Mouse (Mus musculus) lung, postnatal 0 days (tissue): ENCODE results near the gene Fgd5. TPM values are rescaled to one million over a fixed set of nuclear protein-coding genes. Genes with fewer than 3 reads are reported as not detected.
A peak's percentile ranks its signal among the peaks of the same experiment; 100 is the strongest.

ENCODE experiments used
- ATAC-seq: fragments of 200-750 bp; cut with Nextera tagmentation; 2 replicates; pipeline ENCODE4 v1.8.0; 2017; ENCODE audit warnings: moderate library complexity
- DNase-seq: peaks from one replicate; pipeline ENCODE4 v3.0.0-alpha.2; 2016; ENCODE audit warnings: low spot score
- H3K27ac ChIP-seq: fragments of 300-500 bp; sonication (generic); 2 replicates; pipeline ENCODE4 v1.5.1; 2014; ENCODE audit warnings: antibody characterized with exemption, mild to moderate bottlenecking, low read length, mixed read lengths
- H3K27me3 ChIP-seq: fragments of 300-500 bp; sonication (generic); replicated peaks from 2 replicates; pipeline ENCODE4 v1.6.1; 2014; ENCODE audit warnings: low read length, mixed read lengths; ENCODE audit not compliant: insufficient read depth
- H3K36me3 ChIP-seq: fragments of 300-500 bp; sonication (generic); 2 replicates; pipeline ENCODE4 v1.6.1; 2014; ENCODE audit warnings: low read length, mixed read lengths; ENCODE audit not compliant: insufficient read depth
- H3K4me1 ChIP-seq: fragments of 300-500 bp; sonication (generic); 2 replicates; pipeline ENCODE4 v1.6.1; 2014; ENCODE audit warnings: antibody characterized with exemption, low read depth, low read length, mixed read lengths; ENCODE audit not compliant: insufficient read depth
- H3K4me2 ChIP-seq: fragments of 300-500 bp; sonication (generic); replicated peaks from 2 replicates; pipeline ENCODE4 v1.6.1; 2014; ENCODE audit warnings: low read depth, mild to moderate bottlenecking, low read length, moderate library complexity, mixed read lengths
- H3K4me3 ChIP-seq: fragments of 300-500 bp; sonication (generic); 2 replicates; pipeline ENCODE4 v1.5.1; 2014; ENCODE audit warnings: low read depth, low read length
- H3K9ac ChIP-seq: fragments of 300-500 bp; sonication (generic); replicated peaks from 2 replicates; pipeline ENCODE4 v1.6.1; 2014; ENCODE audit warnings: low read depth, mild to moderate bottlenecking
- H3K9me3 ChIP-seq: fragments of 300-500 bp; sonication (generic); 2 replicates; pipeline ENCODE4 v1.6.1; 2016; ENCODE audit warnings: low read length, mixed read lengths
- CTCF ChIP-seq: IDR thresholded peaks from 2 replicates; pipeline ENCODE4 v1.5.1; 2016; ENCODE audit warnings: antibody characterized with exemption, mild to moderate bottlenecking
- EP300 ChIP-seq: IDR thresholded peaks from 2 replicates; pipeline ENCODE4 v1.6.1; 2016; ENCODE audit warnings: antibody characterized with exemption, mild to moderate bottlenecking, control low read depth
- whole genome bisulfite sequencing: fragments of 180-500 bp; shearing (Covaris S2); extraction: QIAGEN DNeasy Blood & Tissue Kit; methylation state at CpG from one replicate; pipeline ENCODE4 v1.1.7; 2014; 5-methylcytosine and 5-hydroxymethylcytosine counted together
- polyA plus RNA-seq: library from polyadenylated mRNA; unstranded; fragments of >200 nt; fragmentation: Nextera tagmentation; extraction: Ambion mirVana; gene quantifications from 2 replicates; pipeline ENCODE4 v1.2.1, GENCODE M21; 2015

Gene Fgd5
- polyA plus RNA-seq, 1 experiment from 2014 or later: 19.2 TPM

DNA sequence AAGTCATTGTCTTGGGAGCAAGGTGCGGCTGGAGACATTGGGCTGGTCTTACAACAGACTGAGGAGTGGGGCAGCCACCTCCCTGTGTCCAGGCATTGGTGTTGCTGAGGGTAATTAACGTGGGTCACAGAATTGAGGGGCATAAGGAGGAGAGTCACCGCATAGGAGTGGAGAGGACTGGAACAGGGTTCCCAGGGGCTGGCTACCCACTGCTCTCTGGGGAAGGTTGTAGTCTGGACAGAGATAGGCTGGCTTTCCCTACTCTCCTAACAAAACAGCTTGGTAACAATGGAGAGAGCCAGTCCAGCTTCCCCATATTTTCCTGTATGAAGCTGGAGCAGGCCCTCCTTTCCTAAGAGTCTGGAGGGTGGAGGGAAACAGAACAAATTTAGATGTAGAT, 1.3 kb downstream of the Fgd5 start:
- Histone ChIP-seq H3K36me3 (no peaks in the 10 kb centered on the region), H3K9me3 (no peaks in the 10 kb centered on the region), H3K27ac (0 out of 2 replicates have a peak overlapping the region, but pooled peaks have one; percentile 68), H3K9ac (no peak overlapping the region), H3K4me3 (peak overlapping the region; percentile 54), H3K4me2 (peak overlapping the region; percentile 73), H3K4me1 (0 out of 2 replicates have a peak, but pooled peaks cover 4% of the 10 kb centered on the region), H3K27me3 (no peaks in the 10 kb centered on the region)
- DNase-seq: no peak
- WGBS: 65% methylated on average over 3 of the region's 3 CpGs
- ATAC-seq: no peak
- no peak for TF ChIP-seq EP300
- no peak for TF ChIP-seq CTCF

DNA sequence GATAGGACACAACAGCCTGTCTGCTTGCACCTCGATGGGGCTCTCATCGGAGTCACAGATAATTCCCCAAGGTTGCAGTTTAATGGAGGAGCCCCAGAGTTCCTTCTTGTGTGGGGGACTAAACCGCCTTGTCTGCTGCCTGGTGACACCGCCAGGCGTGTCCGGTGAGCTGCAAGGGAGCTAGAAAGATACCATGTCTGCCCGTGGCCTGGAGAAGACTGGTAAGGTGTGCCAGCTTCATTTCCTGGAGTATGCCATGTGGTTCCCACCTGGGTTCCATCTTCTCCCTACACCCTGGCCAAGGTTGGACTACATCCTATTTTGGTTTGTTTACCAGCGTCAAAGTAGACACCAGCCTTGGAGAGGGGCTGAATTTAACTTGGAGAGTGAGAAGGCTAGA, 11.4 kb downstream of the Fgd5 start:
- Histone ChIP-seq H3K4me3 (no peak overlapping the region), H3K9ac (no peak overlapping the region), H3K9me3 (no peaks in the 10 kb centered on the region), H3K4me2 (no peak overlapping the region), H3K27me3 (no peaks in the 10 kb centered on the region), H3K36me3 (no peaks in the 10 kb centered on the region), H3K4me1 (no peaks in the 10 kb centered on the region), H3K27ac (no peak overlapping the region)
- 82% methylated on average over 8 of the region's 8 CpGs for WGBS
- DNase-seq (no peak), ATAC-seq (no peak)
- no peak for TF ChIP-seq CTCF
- TF ChIP-seq EP300: no peak

DNA sequence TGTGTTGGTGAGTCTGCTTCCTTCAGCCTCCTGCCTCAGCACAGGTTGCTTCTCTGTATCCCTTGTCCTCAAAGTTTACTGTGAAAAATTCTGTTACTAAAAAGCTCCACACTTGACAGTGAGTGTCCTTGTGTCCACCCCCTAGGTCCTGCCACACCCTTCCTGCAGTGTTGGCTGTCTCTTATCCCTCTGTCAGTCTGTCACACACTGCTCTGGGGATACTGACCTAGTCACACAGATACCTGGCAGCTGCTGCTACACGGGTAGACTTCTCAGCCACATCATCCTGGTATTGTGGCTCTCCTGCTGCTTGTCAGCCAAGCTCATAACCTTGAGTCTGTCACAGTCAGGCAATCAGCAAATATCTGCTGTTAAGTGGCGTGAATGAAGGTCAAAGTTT, 14.1 kb downstream of the Fgd5 start:
- Histone ChIP-seq H3K4me1 (no peaks in the 10 kb centered on the region), H3K9me3 (no peaks in the 10 kb centered on the region), H3K36me3 (no peaks in the 10 kb centered on the region), H3K4me2 (no peak overlapping the region), H3K4me3 (no peak overlapping the region), H3K27ac (no peak overlapping the region), H3K27me3 (no peaks in the 10 kb centered on the region), H3K9ac (no peak overlapping the region)
- no peak for TF ChIP-seq CTCF
- TF ChIP-seq EP300: no peak
- no peak for DNase-seq
- no peak for ATAC-seq
- whole genome bisulfite sequencing: 57% methylated on average over 2 of the region's 2 CpGs

DNA sequence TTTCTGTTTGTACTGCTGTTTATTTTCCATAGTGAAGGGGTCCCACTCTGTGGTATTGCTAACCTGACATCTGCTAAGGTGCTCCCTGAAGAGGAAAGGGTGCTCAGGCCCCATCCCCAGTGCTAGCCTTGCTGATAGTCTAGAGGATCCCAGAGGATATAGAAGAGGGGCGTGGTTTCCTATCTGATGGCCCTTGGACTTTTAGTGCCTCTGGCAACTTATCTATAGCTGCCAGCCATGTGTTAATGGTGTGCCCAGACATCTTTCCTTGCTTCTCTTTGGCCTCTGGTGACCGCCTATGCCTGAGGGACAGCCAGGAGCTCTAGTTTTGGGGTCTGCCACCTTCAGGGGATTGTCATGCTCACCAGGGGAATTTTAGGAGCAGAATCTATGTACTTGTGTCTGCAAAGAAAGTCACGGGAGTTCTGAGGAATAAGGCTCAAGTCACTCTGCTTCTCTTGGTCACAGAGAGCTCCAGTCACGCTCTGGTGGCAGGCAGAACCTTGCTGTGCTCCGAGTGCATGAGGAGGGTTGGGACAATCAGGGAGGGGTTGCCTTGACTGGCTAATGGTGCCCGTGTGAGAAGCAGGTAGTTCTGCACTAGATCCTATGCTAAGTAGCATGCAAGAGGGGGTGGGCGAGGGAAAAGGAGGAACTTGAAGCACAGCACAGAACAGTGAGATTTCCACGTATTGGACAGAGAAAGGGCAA, 15.3 kb downstream of the Fgd5 start:
- TF ChIP-seq EP300: no peak
- no peak for TF ChIP-seq CTCF
- H3K36me3 ChIP-seq: no peaks in the 10 kb centered on the region
- no peak overlapping the region for H3K4me3 ChIP-seq
- no peak overlapping the region for H3K4me2 ChIP-seq
- H3K9ac ChIP-seq: no peak overlapping the region
- H3K27me3 ChIP-seq: no peaks in the 10 kb centered on the region
- no peak for ATAC-seq
- H3K27ac ChIP-seq: no peak overlapping the region
- no peaks in the 10 kb centered on the region for H3K9me3 ChIP-seq
- DNase-seq: no peak
- no peaks in the 10 kb centered on the region for H3K4me1 ChIP-seq
- 65% methylated on average over 8 of the region's 8 CpGs for WGBS

DNA sequence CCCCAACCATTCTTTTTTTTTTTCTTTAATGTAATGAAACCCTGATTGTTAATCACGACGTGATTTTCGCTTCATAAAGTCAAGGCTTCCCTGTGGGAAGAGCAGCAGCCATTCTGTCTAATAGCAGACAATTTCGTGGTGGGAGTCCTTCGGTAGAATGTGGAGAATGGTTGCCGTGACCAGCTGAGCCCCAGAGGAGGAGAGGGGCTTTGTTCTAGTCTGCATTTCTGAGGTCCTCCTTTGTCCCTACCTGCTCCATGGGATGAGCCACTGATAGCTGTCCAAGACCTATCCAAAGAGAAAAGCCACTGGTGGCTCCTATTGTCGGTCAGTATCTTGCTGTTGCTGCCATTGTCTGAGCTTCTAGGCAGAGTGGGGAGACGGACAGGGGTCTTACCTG, 17.4 kb downstream of the Fgd5 start:
- Histone ChIP-seq H3K9ac (no peak overlapping the region), H3K9me3 (no peaks in the 10 kb centered on the region), H3K4me1 (no peaks in the 10 kb centered on the region), H3K4me2 (no peak overlapping the region), H3K36me3 (no peaks in the 10 kb centered on the region), H3K27ac (no peak overlapping the region), H3K27me3 (no peaks in the 10 kb centered on the region), H3K4me3 (no peak overlapping the region)
- TF ChIP-seq CTCF (no peak), EP300 (no peak)
- no peak for DNase-seq
- 77% methylated on average over 8 of the region's 8 CpGs for WGBS
- no peak for ATAC-seq

DNA sequence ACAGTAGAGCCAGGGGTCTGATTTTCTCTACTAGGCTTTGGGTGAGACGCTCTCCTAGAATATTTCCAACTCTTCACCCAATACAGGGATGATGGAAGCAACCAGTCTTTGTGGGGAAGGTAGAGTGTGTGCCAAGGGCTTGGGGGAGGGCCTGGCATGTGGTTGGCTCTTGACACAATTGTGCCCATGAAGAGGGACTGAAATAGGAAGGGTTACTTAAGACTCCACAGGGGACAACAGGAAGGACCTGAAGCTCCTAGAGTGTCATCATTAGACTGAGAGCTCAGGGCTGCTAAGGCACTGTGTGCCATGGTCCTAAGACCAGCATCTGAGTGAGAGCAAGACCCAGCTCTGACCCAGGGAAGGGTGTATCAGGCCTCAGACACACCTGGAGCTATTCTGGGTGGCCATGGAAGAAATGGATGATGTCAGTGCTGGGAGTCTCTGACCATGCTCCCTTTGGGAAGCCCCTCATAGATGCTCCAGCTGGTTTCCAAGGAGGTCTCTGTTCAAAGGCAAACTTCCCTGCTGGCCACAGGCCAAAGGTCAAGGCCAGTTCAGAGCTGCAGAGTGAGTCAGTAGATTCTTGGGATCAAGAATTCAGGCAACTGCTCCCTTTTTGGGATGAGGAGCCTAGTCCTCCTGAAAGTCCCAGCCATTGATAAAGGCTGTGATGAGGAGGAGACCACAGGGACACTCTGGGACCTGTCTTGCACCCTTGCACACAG, 24.0 kb downstream of the Fgd5 start:
- Histone ChIP-seq H3K27me3 (no peaks in the 10 kb centered on the region), H3K27ac (no peak overlapping the region), H3K4me2 (no peak overlapping the region), H3K36me3 (no peaks in the 10 kb centered on the region), H3K9me3 (no peaks in the 10 kb centered on the region), H3K4me1 (no peaks in the 10 kb centered on the region), H3K9ac (no peak overlapping the region), H3K4me3 (no peak overlapping the region)
- no peak for DNase-seq
- TF ChIP-seq CTCF: no peak
- TF ChIP-seq EP300: no peak
- no peak for ATAC-seq
- 93% methylated on average over 1 of the region's 1 CpGs for WGBS
